Comparison of ENCODE assay signal across 24 mouse cellular contexts in genomic region chr13:12318017-12318416, GRCm38 (mm10). TPM values are rescaled to one million over a fixed set of nuclear protein-coding genes. Genes with fewer than 3 reads are reported as not detected.
DNase-seq lines count a peak whose midpoint lies in the region; ATAC-seq lines count a peak whose summit lies in the region.
"Had no signal": no experiment of that assay in that cellular context is flagged by ENCODE, and none has a peak within 500 bp of the region (broad histone marks: within the 10 kb centered on the region; RNA-seq: fewer than 3 reads in every experiment).

No protein-coding gene starts in this region.

- WGBS in heart, embryonic 15.5 days, result 33% methylated on average over 5 of the region's 5 CpGs

- H3K4me1 ChIP-seq in heart, embryonic 15.5 days (replicated peaks), result peaks cover 51% of the 10 kb centered on the region
- H3K4me1 ChIP-seq: embryonic facial prominence, embryonic 13.5 days; forebrain, embryonic 10.5 days; forebrain, embryonic 15.5 days; liver, embryonic 12.5 days; midbrain, embryonic 13.5 days; neural tube, embryonic 13.5 days had no signal

- peak overlapping the region; percentile 94 for H3K27ac ChIP-seq in heart, embryonic 15.5 days
- H3K27ac ChIP-seq: embryonic facial prominence, embryonic 13.5 days; forebrain, embryonic 10.5 days; forebrain, embryonic 15.5 days; hindbrain, embryonic 14.5 days; left cerebral cortex, adult 2 months; liver, embryonic 12.5 days; midbrain, embryonic 13.5 days; neural tube, embryonic 13.5 days had no signal

- H3K36me3 ChIP-seq in heart, embryonic 15.5 days, result no peaks in the 10 kb centered on the region; the same call in 1 of the 2 replicates
- H3K36me3 ChIP-seq: embryonic facial prominence, embryonic 13.5 days; forebrain, embryonic 10.5 days; forebrain, embryonic 15.5 days; liver, embryonic 12.5 days; midbrain, embryonic 13.5 days; neural tube, embryonic 13.5 days had no signal

- no peak; the same call in 1 of the 2 replicates for ATAC-seq in heart, embryonic 15.5 days (replicated peaks; ENCODE audit: insufficient number of reproducible peaks, insufficient read depth, low FRiP score, low read depth)
- ATAC-seq: forebrain, embryonic 15.5 days; liver, postnatal 0 days; midbrain, embryonic 13.5 days; Patski had no signal

- no peak overlapping the region for H3K4me3 ChIP-seq in heart, embryonic 15.5 days
- H3K4me3 ChIP-seq: embryonic facial prominence, embryonic 13.5 days; forebrain, embryonic 10.5 days; forebrain, embryonic 15.5 days; left cerebral cortex, adult 2 months; liver, embryonic 12.5 days; midbrain, embryonic 13.5 days; neural tube, embryonic 13.5 days had no signal

- H3K27me3 ChIP-seq in heart, embryonic 15.5 days, result no peaks in the 10 kb centered on the region
- H3K27me3 ChIP-seq: embryonic facial prominence, embryonic 13.5 days; forebrain, embryonic 15.5 days; liver, embryonic 12.5 days; midbrain, embryonic 13.5 days; neural tube, embryonic 13.5 days; Patski had no signal

- H3K9ac ChIP-seq in heart, embryonic 15.5 days, result peak overlapping the region; percentile 11; the same call in 1 of the 2 replicates
- H3K9ac ChIP-seq: embryonic facial prominence, embryonic 13.5 days; forebrain, embryonic 15.5 days; hindbrain, embryonic 14.5 days; liver, embryonic 12.5 days; liver, postnatal 0 days; midbrain, embryonic 13.5 days; neural tube, embryonic 13.5 days had no signal

- peak; percentile 93 for DNase-seq in heart, adult 11 months
- DNase-seq in heart, adult 8-10 months (ENCODE audit: low spot score), result no peak
- peak; percentile 70 for DNase-seq in adrenal gland, adult 2 months
- peak; percentile 61 for DNase-seq in adrenal gland, postnatal 14 days
- no peak for DNase-seq in left cerebral cortex, adult 18-20 months (ENCODE audit: low spot score in 2 of 2)
- no peak for DNase-seq in gastrocnemius, postnatal 25 days
- DNase-seq: cerebellum, adult 18-20 months; kidney, adult 11 months; kidney, postnatal 25 days; liver, postnatal 0 days; lung, postnatal 36 days had no signal

- H3K9me3 ChIP-seq in heart, embryonic 15.5 days (replicated peaks), result no peaks in the 10 kb centered on the region
- H3K9me3 ChIP-seq: embryonic facial prominence, embryonic 13.5 days; forebrain, embryonic 10.5 days; forebrain, embryonic 15.5 days; liver, embryonic 12.5 days; midbrain, embryonic 13.5 days; neural tube, embryonic 13.5 days had no signal

- peak overlapping the region; percentile 2; the same call in 1 of the 2 replicates for H3K4me2 ChIP-seq in heart, embryonic 15.5 days
- H3K4me2 ChIP-seq: embryonic facial prominence, embryonic 13.5 days; forebrain, embryonic 15.5 days; hindbrain, embryonic 14.5 days; liver, embryonic 12.5 days; midbrain, embryonic 13.5 days; neural tube, embryonic 13.5 days had no signal

RNA-seq across cellular contexts. Expression of gene Actn2, which starts 22.5 kb away (rescaled TPM):
- total RNA-seq in heart, adult 8-10 months (2022), result 1,000 to 10,000 TPM; 1,621 to 2,329 (median 1,848) TPM
- under 1 TPM; 0.35 to 0.97 TPM for total RNA-seq in adrenal gland, adult 2 months (2021)
- 0.28 and 0.31 TPM in 2 replicates for polyA plus RNA-seq in adrenal gland, adult 2 months (2012; rRNA removed)
- total RNA-seq in adrenal gland, postnatal 14 days (2021), result 8.2 and 8.3 TPM in 2 replicates
- polyA plus RNA-seq in heart, embryonic 15.5 days (2015; fragmentation: Nextera tagmentation; extraction: Ambion mirVana), result 1,445 and 1,519 TPM in 2 replicates
- 10 to 100 TPM; 13.3 to 16.6 TPM for total RNA-seq in left cerebral cortex, adult 18-20 months (2021)
- 1,000 to 10,000 TPM; 1,566 to 2,231 TPM for total RNA-seq in gastrocnemius, postnatal 25 days (2021)
- total RNA-seq: common myeloid progenitor, adult 5-6 weeks; megakaryocyte-erythroid progenitor cell, adult 5-6 weeks; MEL had no signal

Comparison
In these comparisons a context has a peak if more than half of its experiments do, and no peak if none do; other contexts are left out.
1. DNase-seq: peak in heart, adult 11 months (single experiment), adrenal gland, adult 2 months (single experiment) and adrenal gland, postnatal 14 days (single experiment); none in heart, adult 8-10 months (single experiment), left cerebral cortex, adult 18-20 months (0 of 2) and gastrocnemius, postnatal 25 days (single experiment).
2. RNA of gene Actn2, which starts 22.5 kb away (total RNA-seq): 1,566 to 2,231 TPM in gastrocnemius, postnatal 25 days and 1,621 to 2,329 TPM in heart, adult 8-10 months; 13.3 to 16.6 TPM in left cerebral cortex, adult 18-20 months, 8.2 to 8.3 TPM in adrenal gland, postnatal 14 days and 0.35 to 0.97 TPM in adrenal gland, adult 2 months; every median in the first group is over 10 times any median in the second.